Mouse (Mus musculus): ENCODE measurements around the gene Sri. TPM values are rescaled to one million over a fixed set of nuclear protein-coding genes. Genes with fewer than 3 reads are reported as not detected.
A peak's percentile ranks its signal among the peaks of the same experiment; 100 is the strongest.

Gene Sri
- polyA plus RNA-seq, 1 experiment from 2014 or later = 268 TPM

GRCm38 (mm10) chr5:8053827-8054226 is 7.9 kb downstream of the Sri start:
- no peak overlapping the region for H3K27ac ChIP-seq (ENCODE audit: low read depth)
- no peak for TF ChIP-seq CTCF (IDR thresholded peaks at IDR 0.05; ENCODE audit: low read depth)
- H3K4me3 ChIP-seq (ENCODE audit: low read depth, low read length) = no peak overlapping the region
- no peak overlapping the region for H3K9ac ChIP-seq
- H3K4me2 ChIP-seq = no peak overlapping the region
- H3K9me3 ChIP-seq (ENCODE audit: low read depth, low read length) = no peaks in the 10 kb centered on the region
- peaks cover 5% of the 10 kb centered on the region for H3K4me1 ChIP-seq (ENCODE audit: insufficient read depth)
- WGBS = 83% methylated on average over 4 of the region's 4 CpGs
- no peak for DNase-seq
- ATAC-seq (ENCODE audit: insufficient read depth) = no peak
- peaks cover 7% of the 10 kb centered on the region; the same call in 1 of the 2 replicates for H3K36me3 ChIP-seq (ENCODE audit: insufficient read depth)
- H3K27me3 ChIP-seq (ENCODE audit: insufficient read depth, low read length) = no peaks in the 10 kb centered on the region

- no peaks in the 10 kb centered on the region for H3K9me3 ChIP-seq (ENCODE audit: low read depth, low read length)
- peak; percentile 29; the same call in 1 of the 2 replicates for ATAC-seq (ENCODE audit: insufficient read depth)
- peak overlapping the region; percentile 83 for H3K4me2 ChIP-seq
- H3K4me1 ChIP-seq (ENCODE audit: insufficient read depth) = peaks cover 5% of the 10 kb centered on the region
- TF ChIP-seq CTCF (IDR thresholded peaks at IDR 0.05; ENCODE audit: low read depth) = no peak
- peak overlapping the region; percentile 90 for H3K27ac ChIP-seq (ENCODE audit: low read depth)
- H3K9ac ChIP-seq = peak overlapping the region; percentile 86
- peak overlapping the region; percentile 80 for H3K4me3 ChIP-seq (ENCODE audit: low read depth, low read length)
- peaks cover 21% of the 10 kb centered on the region; the same call in 1 of the 2 replicates for H3K36me3 ChIP-seq (ENCODE audit: insufficient read depth)
- H3K27me3 ChIP-seq (ENCODE audit: insufficient read depth, low read length) = no peaks in the 10 kb centered on the region
- DNase-seq = no peak
- WGBS = 20% methylated on average over 8 of the region's 8 CpGs
Measured at GRCm38 (mm10) chr5:8055721-8056129, 9.8 kb downstream of the Sri start.

- H3K4me1 ChIP-seq (ENCODE audit: insufficient read depth) = peaks cover 5% of the 10 kb centered on the region
- peak overlapping the region; percentile 83 for H3K4me2 ChIP-seq
- peaks cover 21% of the 10 kb centered on the region; the same call in 1 of the 2 replicates for H3K36me3 ChIP-seq (ENCODE audit: insufficient read depth)
- ATAC-seq (ENCODE audit: insufficient read depth) (peak; percentile 99), DNase-seq (peak; percentile 80)
- H3K27me3 ChIP-seq (ENCODE audit: insufficient read depth, low read length) = no peaks in the 10 kb centered on the region
- WGBS = 1% methylated on average over 54 of the region's 60 CpGs
- H3K4me3 ChIP-seq (ENCODE audit: low read depth, low read length) = peak overlapping the region; percentile 80
- peak overlapping the region; percentile 90 for H3K27ac ChIP-seq (ENCODE audit: low read depth)
- H3K9me3 ChIP-seq (ENCODE audit: low read depth, low read length) = no peaks in the 10 kb centered on the region
- TF ChIP-seq CTCF (IDR thresholded peaks at IDR 0.05; ENCODE audit: low read depth) = peak; percentile 30; the same call in 1 of the 2 replicates
- peak overlapping the region; percentile 86 for H3K9ac ChIP-seq
Measured at GRCm38 (mm10) chr5:8056141-8057017, 10.5 kb downstream of the Sri start.

- Histone ChIP-seq H3K27ac (ENCODE audit: low read depth) (peak overlapping the region; percentile 90), H3K27me3 (ENCODE audit: insufficient read depth, low read length) (no peaks in the 10 kb centered on the region), H3K4me2 (peak overlapping the region; percentile 83), H3K36me3 (ENCODE audit: insufficient read depth) (peaks cover 23% of the 10 kb centered on the region; the same call in 1 of the 2 replicates), H3K4me3 (ENCODE audit: low read depth, low read length) (peak overlapping the region; percentile 80), H3K4me1 (ENCODE audit: insufficient read depth) (peaks cover 5% of the 10 kb centered on the region), H3K9ac (peak overlapping the region; percentile 86), H3K9me3 (ENCODE audit: low read depth, low read length) (no peaks in the 10 kb centered on the region)
- DNase-seq (peak; percentile 3), ATAC-seq (ENCODE audit: insufficient read depth) (peak; percentile 9; the same call in 1 of the 2 replicates)
- no peak for TF ChIP-seq CTCF (IDR thresholded peaks at IDR 0.05; ENCODE audit: low read depth)
- 51% methylated on average over 5 of the region's 5 CpGs for WGBS
Measured at GRCm38 (mm10) chr5:8057018-8057323, 11.1 kb downstream of the Sri start.

- Histone ChIP-seq H3K4me2 (no peak overlapping the region), H3K27me3 (ENCODE audit: insufficient read depth, low read length) (no peaks in the 10 kb centered on the region), H3K9ac (no peak overlapping the region), H3K9me3 (ENCODE audit: low read depth, low read length) (no peaks in the 10 kb centered on the region), H3K4me1 (ENCODE audit: insufficient read depth) (peaks cover 5% of the 10 kb centered on the region), H3K27ac (ENCODE audit: low read depth) (no peak overlapping the region), H3K36me3 (ENCODE audit: insufficient read depth) (peaks cover 24% of the 10 kb centered on the region; the same call in 1 of the 2 replicates), H3K4me3 (ENCODE audit: low read depth, low read length) (no peak overlapping the region)
- TF ChIP-seq CTCF (IDR thresholded peaks at IDR 0.05; ENCODE audit: low read depth) = no peak
- ATAC-seq (ENCODE audit: insufficient read depth) (no peak), DNase-seq (no peak)
- 83% methylated on average over 7 of the region's 7 CpGs for WGBS
Measured at GRCm38 (mm10) chr5:8058056-8058455, 12.2 kb downstream of the Sri start.

GRCm38 (mm10) chr5:8062469-8062868 is 16.6 kb downstream of the Sri start:
- H3K9me3 ChIP-seq (ENCODE audit: low read depth, low read length) = no peaks in the 10 kb centered on the region
- no peaks in the 10 kb centered on the region for H3K27me3 ChIP-seq (ENCODE audit: insufficient read depth, low read length)
- ATAC-seq (ENCODE audit: insufficient read depth) = no peak
- peaks cover 59% of the 10 kb centered on the region for H3K36me3 ChIP-seq (ENCODE audit: insufficient read depth)
- no peaks in the 10 kb centered on the region for H3K4me1 ChIP-seq (ENCODE audit: insufficient read depth)
- H3K4me3 ChIP-seq (ENCODE audit: low read depth, low read length) = no peak overlapping the region
- no peak overlapping the region for H3K4me2 ChIP-seq
- 96% methylated on average over 2 of the region's 2 CpGs for WGBS
- DNase-seq = no peak
- H3K27ac ChIP-seq (ENCODE audit: low read depth) = no peak overlapping the region
- TF ChIP-seq CTCF (IDR thresholded peaks at IDR 0.05; ENCODE audit: low read depth) = no peak
- no peak overlapping the region for H3K9ac ChIP-seq

GRCm38 (mm10) chr5:8063207-8063606 is 17.3 kb downstream of the Sri start:
- no peak for TF ChIP-seq CTCF (IDR thresholded peaks at IDR 0.05; ENCODE audit: low read depth)
- H3K4me3 ChIP-seq (ENCODE audit: low read depth, low read length) = no peak overlapping the region
- peaks cover 59% of the 10 kb centered on the region for H3K36me3 ChIP-seq (ENCODE audit: insufficient read depth)
- no peaks in the 10 kb centered on the region for H3K9me3 ChIP-seq (ENCODE audit: low read depth, low read length)
- 56% methylated on average over 6 of the region's 6 CpGs for WGBS
- H3K27me3 ChIP-seq (ENCODE audit: insufficient read depth, low read length) = no peaks in the 10 kb centered on the region
- no peaks in the 10 kb centered on the region for H3K4me1 ChIP-seq (ENCODE audit: insufficient read depth)
- no peak for DNase-seq
- H3K27ac ChIP-seq (ENCODE audit: low read depth) = no peak overlapping the region
- peak; percentile 47; the same call in 1 of the 2 replicates for ATAC-seq (ENCODE audit: insufficient read depth)
- H3K9ac ChIP-seq = no peak overlapping the region
- H3K4me2 ChIP-seq = no peak overlapping the region

All from lung, embryonic 14.5 days (tissue).